Mouse (Mus musculus) erythroid progenitor cell, adult 5-6 weeks (primary cell): ENCODE data around the gene Synrg. TPM values are rescaled to one million over a fixed set of nuclear protein-coding genes. Genes with fewer than 3 reads are reported as not detected.

Experiments used
- ATAC-seq: replicated peaks from 2 replicates; pipeline ENCODE4 v1.8.0; 2016; ENCODE audit warnings: moderate number of reproducible peaks, mild to moderate bottlenecking, moderate TSS enrichment, inconsistent platforms; ENCODE audit not compliant: poor library complexity, low FRiP score, severe bottlenecking
- total RNA-seq, 2 experiments: library from RNA; stranded (forward) in 1 of 2; stranded (reverse) in 1 of 2; fragments of 150-400 nt in 1 of 2; fragments of 186-747, 209-891 nt in 1 of 2; gene quantifications; 2 replicates each; pipeline versions ENCODE4 v1.2.3 to v1.2.4; 2015 to 2017; ENCODE audit warnings: low replicate concordance in 2 of 2

The Synrg gene
- total RNA-seq, 2 experiments from 2014 or later = 17.6 to 21.9 TPM

DNA sequence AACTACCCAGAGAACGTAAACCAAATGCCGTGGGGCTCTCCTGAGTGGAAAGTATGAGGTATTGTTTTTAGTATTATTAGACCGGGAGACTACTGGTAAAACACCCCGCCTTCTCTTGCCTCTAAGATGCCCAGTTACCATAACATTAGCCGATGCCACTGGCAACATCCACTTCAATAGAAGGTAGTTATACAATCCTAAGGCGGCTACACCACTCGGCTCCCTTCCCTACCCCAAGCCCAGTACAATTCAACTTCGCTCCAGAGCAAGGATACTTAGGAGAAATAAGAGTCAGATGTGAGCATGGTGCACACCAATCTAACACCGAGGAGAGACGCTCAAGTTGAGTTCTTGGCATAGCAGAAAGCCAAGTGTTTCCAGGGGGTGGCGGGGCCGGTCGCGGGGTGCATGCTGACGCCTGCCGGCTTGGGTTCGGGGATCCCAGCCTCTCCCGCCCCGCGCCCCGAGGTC is 103.5 kb downstream of the Synrg start:
- ATAC-seq = no peak

DNA sequence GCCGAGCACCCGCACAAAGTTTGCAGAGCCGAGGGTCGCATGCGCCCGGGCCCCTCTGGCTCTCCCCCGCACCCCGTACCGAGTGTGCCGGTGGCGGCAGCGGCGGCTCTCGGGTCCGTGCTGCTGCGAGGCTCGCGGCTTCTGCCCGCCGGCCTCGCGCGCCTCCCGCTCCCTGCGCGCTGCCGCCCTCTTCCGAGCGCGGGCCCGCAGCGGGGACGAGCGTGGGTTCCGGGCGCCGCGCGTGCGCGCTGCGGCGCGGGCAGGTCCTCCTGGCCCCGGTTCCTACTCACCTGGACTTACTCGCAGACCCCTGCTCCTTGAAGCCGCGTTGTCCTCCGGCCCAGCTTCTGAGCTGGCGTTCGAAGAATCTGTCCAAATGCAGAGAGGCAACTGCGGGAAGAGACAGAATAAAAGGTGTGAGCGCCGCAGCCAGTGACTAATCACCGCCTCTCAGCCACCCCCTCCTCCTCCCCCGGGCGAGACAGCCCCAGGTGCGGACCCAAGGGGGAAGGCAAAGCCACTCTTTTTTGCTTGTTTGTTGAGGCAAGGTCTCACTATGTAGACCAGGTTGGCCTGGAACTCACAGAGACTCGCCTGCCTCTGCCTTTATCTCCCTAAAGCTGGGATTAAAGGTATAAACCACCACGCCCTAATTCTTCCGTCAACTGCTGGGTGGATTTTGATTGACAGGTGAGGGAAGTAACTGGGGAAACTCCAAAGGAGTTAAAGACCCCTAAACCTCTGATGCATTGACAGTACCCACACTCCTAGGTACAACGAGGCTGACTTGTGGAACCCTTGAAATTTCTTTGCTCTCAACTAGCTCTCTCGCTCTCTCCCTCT is 104.2 kb downstream of the Synrg start:
- no peak for ATAC-seq

DNA sequence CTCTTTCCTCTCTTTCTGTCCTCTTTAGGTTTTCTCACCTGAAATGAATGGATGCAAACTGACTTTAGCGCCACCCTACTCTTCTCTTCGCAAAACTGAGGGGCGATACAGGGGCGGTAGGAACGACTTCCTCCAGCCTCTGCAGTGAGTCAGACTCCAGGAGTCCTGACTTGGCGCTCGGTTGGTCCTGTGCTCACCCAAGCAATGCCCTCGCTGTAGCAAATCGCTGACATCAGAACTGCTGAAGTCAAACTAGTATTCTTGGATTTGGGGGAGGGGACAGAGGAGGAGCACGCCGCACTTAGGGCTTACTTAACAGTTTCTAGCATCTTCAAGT is 104.8 kb downstream of the Synrg start, which contains the start of gene Dusp14:
TSS of gene Dusp14 (minus strand) at position 228 of the 337 bp plus-strand sequence.
- ATAC-seq = no peak

GRCm38 (mm10) chr11:84072904-84073651 is 108.8 kb downstream of the Synrg start:
- no peak for ATAC-seq

GRCm38 (mm10) chr11:84073816-84074764 is 109.9 kb downstream of the Synrg start:
- ATAC-seq = no peak

DNA sequence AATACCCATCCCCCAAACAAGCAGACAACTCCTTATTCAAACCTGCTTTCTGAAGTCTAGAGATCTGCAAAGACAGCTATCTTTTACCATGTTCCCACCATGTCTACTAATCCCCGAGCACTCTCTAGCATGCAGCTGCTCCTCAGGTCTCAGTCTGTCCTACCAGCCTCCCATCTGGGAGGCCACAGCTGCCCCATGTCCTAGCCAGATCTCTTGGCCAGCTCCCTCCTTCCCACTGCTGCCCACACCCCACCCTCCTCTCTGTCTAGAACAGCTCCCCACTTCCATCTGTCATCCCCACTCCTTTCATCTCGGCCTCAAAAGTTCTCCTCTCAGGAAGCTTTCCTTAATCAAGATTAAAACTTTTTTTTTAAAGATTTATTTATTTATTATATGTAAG is 112.8 kb downstream of the Synrg start:
- no peak for ATAC-seq

GRCm38 (mm10) chr11:84078601-84079000 is 114.4 kb downstream of the Synrg start:
- no peak for ATAC-seq

DNA sequence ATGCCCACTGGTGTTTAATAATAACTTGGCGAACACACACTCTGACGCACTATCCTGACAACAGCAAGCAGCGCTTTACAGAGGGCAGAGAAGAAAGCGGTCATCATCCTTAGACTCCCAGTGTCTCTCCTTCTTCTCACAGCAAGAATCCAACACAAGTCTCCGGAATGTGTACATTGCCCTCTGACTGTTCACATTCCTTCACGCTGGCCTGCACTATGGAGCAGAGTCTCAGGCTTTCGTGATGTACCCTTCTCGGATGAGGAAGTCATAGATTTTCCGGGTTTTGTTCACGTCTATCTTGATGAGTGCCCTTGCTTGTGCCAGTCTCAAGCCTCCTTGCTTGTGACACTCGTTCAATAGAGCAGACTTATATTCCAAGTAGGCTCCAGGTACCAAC is 115.1 kb downstream of the Synrg start:
- no peak for ATAC-seq

DNA sequence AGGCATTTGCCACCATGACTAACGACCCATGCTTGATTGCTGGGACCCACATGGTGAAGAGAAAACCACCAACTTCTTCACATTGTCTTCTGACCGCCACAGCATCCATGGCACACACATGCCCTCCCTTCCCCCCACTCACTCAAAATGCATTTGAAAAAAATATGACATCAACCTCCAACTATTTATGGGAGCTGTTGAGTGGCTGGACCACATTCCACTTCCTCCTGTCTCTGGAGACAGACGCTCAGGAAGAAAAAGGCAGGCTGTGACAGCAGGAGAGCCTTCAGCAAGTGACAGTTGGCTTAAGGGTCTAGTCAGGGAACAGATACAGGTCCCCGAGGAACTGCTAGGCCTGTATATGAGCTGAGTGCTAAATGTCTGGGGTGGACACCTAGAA is 115.7 kb downstream of the Synrg start:
- ATAC-seq = no peak

DNA sequence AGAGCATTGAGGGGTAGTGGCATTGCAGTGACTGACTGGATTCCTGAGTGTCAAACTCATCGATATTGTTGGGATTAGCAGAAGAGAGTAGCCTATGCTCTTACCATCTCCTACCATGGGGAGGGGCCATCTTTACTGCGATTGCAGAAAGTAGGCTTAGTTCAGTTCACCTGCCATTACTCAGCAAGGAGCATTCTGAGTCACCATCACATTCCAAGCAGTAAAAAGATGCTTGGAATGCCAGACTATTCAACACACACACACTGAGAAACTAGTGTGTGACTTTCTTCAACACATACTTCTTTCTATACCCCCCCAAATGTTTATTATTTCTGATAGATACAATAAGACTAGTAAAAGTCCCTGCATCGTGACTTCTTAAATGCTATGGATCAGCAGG is 116.1 kb downstream of the Synrg start:
- no peak for ATAC-seq

DNA sequence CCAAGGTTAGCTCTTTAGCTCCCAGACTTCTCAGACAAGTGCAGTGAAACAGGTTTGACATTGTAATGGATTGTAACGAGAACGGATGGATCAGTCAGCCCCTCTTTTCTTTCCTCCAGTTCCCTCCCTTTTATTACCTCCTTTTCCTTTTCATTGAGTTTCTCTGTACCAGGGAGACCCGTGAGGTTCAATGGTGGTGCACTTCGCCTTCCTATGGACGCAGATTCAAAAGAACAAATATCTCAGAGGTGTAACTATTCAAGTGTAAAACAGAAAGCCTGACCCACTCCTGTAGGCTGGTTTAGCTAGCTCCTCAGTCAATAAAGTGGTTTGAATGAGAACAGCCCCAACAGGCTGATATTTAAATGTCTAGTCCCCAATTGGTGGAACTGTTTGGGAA is 117.7 kb downstream of the Synrg start:
- no peak for ATAC-seq

- no peak for ATAC-seq
These were observed 126.3 kb downstream of the Synrg start for GRCm38 (mm10) chr11:84090572-84090971.

Other genes starting within 250 kb of the Synrg start
- gene Wfdc21, start 217.5 kb upstream of the Synrg start, total RNA-seq (2015; ENCODE audit: low replicate concordance) = 132 and 167 TPM in 2 replicates
- gene Wfdc21, start 217.5 kb upstream of the Synrg start, total RNA-seq (2017; ENCODE audit: low replicate concordance) = 99.0 and 117 TPM in 2 replicates
- gene Heatr6, start 210.7 kb upstream of the Synrg start, total RNA-seq (2015; ENCODE audit: low replicate concordance) = 2.9 and 4.7 TPM in 2 replicates
- gene Heatr6, start 210.7 kb upstream of the Synrg start, total RNA-seq (2017; ENCODE audit: low replicate concordance) = 1.5 and 3.3 TPM in 2 replicates
- gene Hnf1b, start 114.4 kb upstream of the Synrg start, total RNA-seq (2015; ENCODE audit: low replicate concordance) = not detected in 2 replicates
- not detected in 2 replicates for gene Hnf1b, start 114.4 kb upstream of the Synrg start, total RNA-seq (2017; ENCODE audit: low replicate concordance)
- gene Ddx52, start 22.4 kb upstream of the Synrg start, total RNA-seq (2015; ENCODE audit: low replicate concordance) = 10.5 and 21.0 TPM in 2 replicates
- 17.8 and 22.6 TPM in 2 replicates for gene Ddx52, start 22.4 kb upstream of the Synrg start, total RNA-seq (2017; ENCODE audit: low replicate concordance)
- not detected in 2 replicates for gene Dusp14, start 104.8 kb downstream of the Synrg start, total RNA-seq (2015; ENCODE audit: low replicate concordance)
- gene Dusp14, start 104.8 kb downstream of the Synrg start, total RNA-seq (2017; ENCODE audit: low replicate concordance) = not detected in 2 replicates
- gene Tada2a, start 165.2 kb downstream of the Synrg start, total RNA-seq (2015; ENCODE audit: low replicate concordance) = 2.5 and 3.6 TPM in 2 replicates
- gene Tada2a, start 165.2 kb downstream of the Synrg start, total RNA-seq (2017; ENCODE audit: low replicate concordance) = 4.0 and 5.8 TPM in 2 replicates
- 5.9 and 6.5 TPM in 2 replicates for gene Acaca, start 165.2 kb downstream of the Synrg start, total RNA-seq (2015; ENCODE audit: low replicate concordance)
- 2.7 and 5.0 TPM in 2 replicates for gene Acaca, start 165.2 kb downstream of the Synrg start, total RNA-seq (2017; ENCODE audit: low replicate concordance)
- gene Gm11437, start 203.0 kb downstream of the Synrg start, total RNA-seq (2015; ENCODE audit: low replicate concordance) = not detected in 2 replicates
- gene Gm11437, start 203.0 kb downstream of the Synrg start, total RNA-seq (2017; ENCODE audit: low replicate concordance) = not detected in 2 replicates